Mouse (Mus musculus) olfactory bulb, adult 2 months (tissue): ENCODE data around the gene Zmynd12.

Experiments
- CTCF ChIP-seq: fragments of 200-500 bp; IDR thresholded peaks from 2 replicates; pipeline ENCODE4 v1.5.1; 2012; ENCODE audit warnings: low read depth, mild to moderate bottlenecking, low read length, moderate library complexity; ENCODE audit not compliant: insufficient read depth
- POLR2A ChIP-seq: fragments of 200-500 bp; IDR thresholded peaks from 2 replicates; pipeline ENCODE4 v1.6.1; 2012; ENCODE audit warnings: mild to moderate bottlenecking, low read depth, low read length, moderate library complexity; ENCODE audit not compliant: insufficient read depth

- no peak for TF ChIP-seq CTCF
- no peak for TF ChIP-seq POLR2A
Observed at GRCm38 (mm10) chr4:119460296-119460695, 37.7 kb downstream of the Zmynd12 start.
